Mouse (Mus musculus) testis, adult 2 months (tissue): Measurements from ENCODE around the gene Fcmr. TPM values are rescaled to one million over a fixed set of nuclear protein-coding genes. Genes with fewer than 3 reads are reported as not detected.

Experiments
- H3K27ac ChIP-seq: fragments of 200-500 bp; 2 replicates; pipeline ENCODE4 v1.5.1; 2012; ENCODE audit warnings: low read depth, low read length; ENCODE audit not compliant: control insufficient read depth, insufficient read depth
- H3K27me3 ChIP-seq: fragments of 200-500 bp; 2 replicates; pipeline ENCODE4 v1.6.1; 2012; ENCODE audit warnings: mild to moderate bottlenecking, low read length, moderate library complexity; ENCODE audit not compliant: control insufficient read depth, insufficient read depth
- H3K36me3 ChIP-seq: fragments of 200-500 bp; 2 replicates; pipeline ENCODE4 v1.6.1; 2012; ENCODE audit warnings: mild to moderate bottlenecking, low read length; ENCODE audit not compliant: control insufficient read depth, insufficient read depth
- H3K4me1 ChIP-seq: fragments of 200-500 bp; 2 replicates; pipeline ENCODE4 v1.6.1; 2012; ENCODE audit warnings: low read length; ENCODE audit not compliant: control insufficient read depth, insufficient read depth
- H3K4me3 ChIP-seq: fragments of 200-500 bp; 2 replicates; pipeline ENCODE4 v1.5.1; 2012; ENCODE audit warnings: low read depth, mild to moderate bottlenecking, low read length, moderate library complexity, mixed read lengths; ENCODE audit not compliant: control insufficient read depth
- CTCF ChIP-seq: fragments of 200-500 bp; IDR thresholded peaks from 2 replicates; pipeline ENCODE4 v1.5.1; 2012; ENCODE audit warnings: low read depth, mild to moderate bottlenecking, inconsistent platforms, low read length, moderate library complexity; ENCODE audit not compliant: control insufficient read depth, insufficient read depth, insufficient replicate concordance
- POLR2A ChIP-seq: fragments of 200-500 bp; IDR thresholded peaks from 2 replicates; pipeline ENCODE4 v1.6.1; 2012; ENCODE audit warnings: low read depth, mild to moderate bottlenecking, inconsistent platforms, low read length, moderate library complexity; ENCODE audit not compliant: control insufficient read depth
- polyA plus RNA-seq: library from polyadenylated mRNA; depleted of rRNA; stranded (reverse); fragments of >200 nt; gene quantifications from 2 replicates; pipeline ENCODE4 v1.2.3, GENCODE M21; 2012

Gene Fcmr
- polyA plus RNA-seq, 1 experiment = 18.7 TPM

GRCm38 (mm10) chr1:130875139-130875538, 9.7 kb downstream of the Fcmr start:
- H3K27me3 ChIP-seq = peaks cover 2% of the 10 kb centered on the region
- peaks cover 9% of the 10 kb centered on the region for H3K4me1 ChIP-seq
- H3K27ac ChIP-seq = no peak overlapping the region
- H3K36me3 ChIP-seq = no peaks in the 10 kb centered on the region
- no peak for TF ChIP-seq CTCF
- no peak for TF ChIP-seq POLR2A
- H3K4me3 ChIP-seq = no peak overlapping the region

- no peaks in the 10 kb centered on the region for H3K36me3 ChIP-seq
- peaks cover 2% of the 10 kb centered on the region for H3K27me3 ChIP-seq
- no peak overlapping the region for H3K27ac ChIP-seq
- peaks cover 9% of the 10 kb centered on the region for H3K4me1 ChIP-seq
- no peak overlapping the region for H3K4me3 ChIP-seq
- TF ChIP-seq POLR2A (no peak), CTCF (no peak)
Measured at GRCm38 (mm10) chr1:130875910-130876309, 10.4 kb downstream of the Fcmr start.

- H3K27me3 ChIP-seq = peaks cover 2% of the 10 kb centered on the region
- no peaks in the 10 kb centered on the region for H3K36me3 ChIP-seq
- no peak overlapping the region for H3K4me3 ChIP-seq
- H3K27ac ChIP-seq = no peak overlapping the region
- peaks cover 9% of the 10 kb centered on the region for H3K4me1 ChIP-seq
- TF ChIP-seq CTCF (no peak), POLR2A (no peak)
Measured at GRCm38 (mm10) chr1:130876931-130877509, 11.6 kb downstream of the Fcmr start.

GRCm38 (mm10) chr1:130877889-130878614, 12.6 kb downstream of the Fcmr start:
- Histone ChIP-seq H3K27me3 (peaks cover 2% of the 10 kb centered on the region), H3K36me3 (no peaks in the 10 kb centered on the region), H3K4me3 (peak overlapping the region; percentile 73), H3K27ac (no peak overlapping the region), H3K4me1 (peaks cover 9% of the 10 kb centered on the region)
- no peak for TF ChIP-seq POLR2A
- TF ChIP-seq CTCF = no peak

- TF ChIP-seq CTCF (no peak), POLR2A (no peak)
- Histone ChIP-seq H3K27me3 (peaks cover 2% of the 10 kb centered on the region), H3K27ac (no peak overlapping the region), H3K36me3 (no peaks in the 10 kb centered on the region), H3K4me1 (peaks cover 9% of the 10 kb centered on the region), H3K4me3 (no peak overlapping the region)
Measured at GRCm38 (mm10) chr1:130879927-130880326, 14.5 kb downstream of the Fcmr start.

- H3K27ac ChIP-seq = no peak overlapping the region
- TF ChIP-seq POLR2A = no peak
- TF ChIP-seq CTCF = no peak
- no peaks in the 10 kb centered on the region; the same call in 1 of the 2 replicates for H3K27me3 ChIP-seq
Measured at GRCm38 (mm10) chr1:130883146-130883545, 17.7 kb downstream of the Fcmr start.

GRCm38 (mm10) chr1:130887354-130887753, 21.9 kb downstream of the Fcmr start, which contains the start of gene Il24:
Il24 (minus strand) TSS chr1:130887454.
- H3K27ac ChIP-seq = no peak within 1 kb of the TSS
- H3K27me3 ChIP-seq = no peaks in the 10 kb centered on the region
- no peak for TF ChIP-seq CTCF
- no peaks in the 10 kb centered on the region for H3K4me1 ChIP-seq
- H3K4me3 ChIP-seq = no peak within 1 kb of the TSS
- H3K36me3 ChIP-seq = no peaks in the 10 kb centered on the region

More at GRCm38 (mm10) chr1:130883146-130883545, 17.7 kb downstream of the Fcmr start:
- no peaks in the 10 kb centered on the region for H3K36me3 ChIP-seq
- H3K4me1 ChIP-seq = peaks cover 3% of the 10 kb centered on the region
- H3K4me3 ChIP-seq = no peak overlapping the region
